Mouse (Mus musculus) heart, postnatal 0 days (tissue): ENCODE results near the gene Mocs1. TPM values are rescaled to one million over a fixed set of nuclear protein-coding genes. Genes with fewer than 3 reads are reported as not detected.

ENCODE experiments used
- ATAC-seq: fragments of 200-750 bp; cut with Nextera tagmentation; 2 replicates; pipeline ENCODE4 v1.8.0; 2017; ENCODE audit warnings: low read depth, moderate number of reproducible peaks, moderate library complexity; ENCODE audit not compliant: insufficient read depth
- DNase-seq: peaks from one replicate; pipeline ENCODE4 v3.0.0-alpha.2; 2016; ENCODE audit warnings: low spot score
- H3K27ac ChIP-seq: fragments of 300-500 bp; sonication (generic); 2 replicates; pipeline ENCODE4 v1.5.1; 2014; ENCODE audit warnings: low read depth, mild to moderate bottlenecking
- H3K27me3 ChIP-seq: fragments of 300-500 bp; sonication (generic); 2 replicates; pipeline ENCODE4 v1.6.1; 2014; ENCODE audit warnings: low read length, mixed read lengths; ENCODE audit not compliant: control insufficient read depth, insufficient read depth
- H3K36me3 ChIP-seq: fragments of 300-500 bp; sonication (generic); replicated peaks from 2 replicates; pipeline ENCODE4 v1.6.1; 2014; ENCODE audit warnings: low read length, mixed read lengths; ENCODE audit not compliant: control insufficient read depth, insufficient read depth
- H3K4me1 ChIP-seq: fragments of 300-500 bp; sonication (generic); 2 replicates; pipeline ENCODE4 v1.6.1; 2014; ENCODE audit warnings: antibody characterized with exemption; ENCODE audit not compliant: control insufficient read depth, insufficient read depth
- H3K4me2 ChIP-seq: fragments of 300-500 bp; sonication (generic); 2 replicates; pipeline ENCODE4 v1.6.1; 2014; ENCODE audit warnings: low read depth, mild to moderate bottlenecking, low read length, moderate library complexity
- H3K4me3 ChIP-seq: fragments of 300-500 bp; sonication (generic); 2 replicates; pipeline ENCODE4 v1.5.1; 2014; ENCODE audit warnings: low read depth, low read length
- H3K9ac ChIP-seq: fragments of 300-500 bp; sonication (generic); replicated peaks from 2 replicates; pipeline ENCODE4 v1.6.1; 2014; ENCODE audit warnings: low read depth, low read length, mixed read lengths
- H3K9me3 ChIP-seq: fragments of 300-500 bp; sonication (generic); replicated peaks from 2 replicates; pipeline ENCODE4 v1.6.1; 2016; ENCODE audit warnings: low read length; ENCODE audit not compliant: control insufficient read depth
- CTCF ChIP-seq: IDR thresholded peaks from 2 replicates; pipeline ENCODE4 v1.5.1; 2016; ENCODE audit warnings: antibody characterized with exemption, control low read depth, low read depth
- EP300 ChIP-seq: IDR thresholded peaks from 2 replicates; pipeline ENCODE4 v1.6.1; 2016; ENCODE audit warnings: antibody characterized with exemption, low read depth
- WGBS: fragments of 180-500 bp; shearing (Covaris S2); extraction: QIAGEN DNeasy Blood & Tissue Kit; methylation state at CpG from one replicate; pipeline ENCODE4 v1.1.7; 2014; 5-methylcytosine and 5-hydroxymethylcytosine counted together
- polyA plus RNA-seq: library from polyadenylated mRNA; unstranded; fragments of >200 nt; fragmentation: Nextera tagmentation; extraction: Ambion mirVana; gene quantifications from 2 replicates; pipeline ENCODE4 v1.2.1, GENCODE M21; 2015
- total RNA-seq: library from RNA; depleted of rRNA; stranded (reverse); fragments of >200 nt; gene quantifications from 2 replicates; pipeline ENCODE4 v1.2.3, GENCODE M21; 2014; ENCODE audit warnings: low replicate concordance

Mocs1 gene
- total and polyA plus RNA-seq, 2 experiments from 2014 or later = 2.8 to 13.1 TPM

DNA sequence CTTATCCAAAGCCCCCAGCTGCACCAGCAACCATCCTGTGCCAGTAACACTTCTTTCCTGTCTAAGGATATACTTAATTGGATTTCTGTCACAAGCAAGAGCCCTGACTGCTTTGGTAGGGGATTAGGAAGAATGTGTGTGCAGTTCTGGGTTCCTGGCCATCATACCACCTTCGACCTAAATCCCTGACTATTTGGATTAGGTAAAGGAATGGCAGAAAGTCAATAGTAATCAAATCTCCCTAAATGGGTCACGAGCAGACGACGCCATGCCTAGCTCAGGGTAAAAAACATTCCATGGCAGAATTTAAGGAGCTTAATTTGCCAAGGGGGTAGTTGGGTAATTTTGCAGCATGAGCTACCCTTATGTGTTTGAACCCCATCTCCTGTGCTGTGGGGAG is 28.6 kb upstream of the Mocs1 start:
- H3K9me3 ChIP-seq = no peaks in the 10 kb centered on the region
- WGBS = 73% methylated on average over 4 of the region's 4 CpGs
- DNase-seq = no peak
- no peaks in the 10 kb centered on the region for H3K4me1 ChIP-seq
- no peak overlapping the region for H3K27ac ChIP-seq
- TF ChIP-seq EP300 (no peak), CTCF (no peak)
- no peak overlapping the region for H3K4me2 ChIP-seq
- H3K4me3 ChIP-seq = no peak overlapping the region
- H3K9ac ChIP-seq = no peak overlapping the region
- no peak for ATAC-seq
- no peaks in the 10 kb centered on the region for H3K36me3 ChIP-seq
- H3K27me3 ChIP-seq = no peaks in the 10 kb centered on the region

DNA sequence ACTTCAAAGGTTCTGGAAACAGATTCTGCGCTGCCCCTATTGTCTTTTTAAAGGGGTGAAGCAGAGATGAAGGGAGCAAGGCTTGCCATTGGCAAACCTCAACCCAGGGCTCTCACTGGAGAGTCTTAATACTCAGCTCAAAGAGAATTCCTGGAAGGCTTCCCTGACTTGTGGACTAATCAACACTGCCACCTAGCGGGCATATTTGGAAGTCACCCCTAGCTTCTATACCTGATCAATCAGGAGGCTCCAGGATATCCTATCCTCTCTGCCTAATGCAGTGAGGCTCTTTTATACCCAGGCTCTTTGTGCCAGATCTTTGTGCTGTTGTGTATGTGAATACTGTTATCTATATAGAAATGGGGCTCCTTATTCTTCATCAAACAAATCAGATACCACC is 28.0 kb upstream of the Mocs1 start:
- Histone ChIP-seq H3K4me1 (no peaks in the 10 kb centered on the region), H3K9me3 (no peaks in the 10 kb centered on the region), H3K9ac (no peak overlapping the region), H3K4me3 (no peak overlapping the region), H3K36me3 (no peaks in the 10 kb centered on the region), H3K4me2 (no peak overlapping the region), H3K27me3 (no peaks in the 10 kb centered on the region), H3K27ac (no peak overlapping the region)
- ATAC-seq (0 out of 2 replicates have a peak, but pooled peaks have one; percentile 24), DNase-seq (peak; percentile 65)
- WGBS = 3% methylated on average over 2 of the region's 2 CpGs
- TF ChIP-seq CTCF = peak; percentile 80
- TF ChIP-seq EP300 = no peak

DNA sequence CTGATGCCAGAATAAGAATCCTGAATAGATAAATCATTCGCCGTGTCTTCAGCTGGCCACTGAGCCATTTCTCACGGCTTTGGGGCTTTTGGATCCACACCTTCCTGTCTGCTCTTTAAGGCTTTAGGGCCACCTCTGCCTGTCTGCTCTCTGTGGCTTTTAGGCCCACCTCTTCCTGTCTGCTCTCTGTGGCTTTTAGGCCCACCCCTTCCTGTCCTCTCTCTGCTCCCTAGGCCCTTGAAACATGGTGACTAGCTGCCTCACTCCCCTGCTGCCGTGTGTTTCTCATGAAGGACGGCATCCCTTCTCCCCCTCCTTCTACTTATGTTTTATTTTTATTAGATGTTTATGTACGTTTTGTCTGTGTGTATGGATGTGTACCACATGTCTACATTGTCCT is 25.0 kb upstream of the Mocs1 start:
- ATAC-seq (no peak), DNase-seq (no peak)
- Histone ChIP-seq H3K4me3 (no peak overlapping the region), H3K9ac (no peak overlapping the region), H3K27ac (no peak overlapping the region), H3K4me1 (no peaks in the 10 kb centered on the region), H3K9me3 (no peaks in the 10 kb centered on the region), H3K4me2 (no peak overlapping the region), H3K27me3 (no peaks in the 10 kb centered on the region), H3K36me3 (no peaks in the 10 kb centered on the region)
- 76% methylated on average over 6 of the region's 6 CpGs for WGBS
- TF ChIP-seq EP300 = no peak
- TF ChIP-seq CTCF = no peak

DNA sequence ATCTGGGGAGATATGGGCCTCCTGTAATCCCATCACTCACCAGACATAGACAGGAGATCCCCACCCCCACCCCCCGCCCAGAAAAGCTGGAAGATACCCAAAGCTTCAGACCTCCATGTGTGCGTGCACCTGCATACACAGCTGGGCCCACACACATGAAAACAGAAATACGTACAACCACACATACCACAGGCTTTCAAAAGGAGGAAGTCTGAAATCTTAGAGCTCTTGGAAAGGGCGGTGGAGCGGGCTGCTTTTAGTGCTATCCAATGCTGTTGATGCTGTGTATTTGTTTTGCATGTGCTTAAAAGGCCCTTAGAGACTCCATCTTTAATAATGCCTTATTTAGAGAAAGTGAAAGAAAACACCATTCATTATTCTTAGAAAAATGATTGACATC is 22.2 kb upstream of the Mocs1 start:
- Histone ChIP-seq H3K36me3 (no peaks in the 10 kb centered on the region), H3K27ac (no peak overlapping the region), H3K4me1 (no peaks in the 10 kb centered on the region), H3K4me3 (no peak overlapping the region), H3K4me2 (no peak overlapping the region), H3K27me3 (no peaks in the 10 kb centered on the region), H3K9ac (no peak overlapping the region), H3K9me3 (no peaks in the 10 kb centered on the region)
- 83% methylated on average over 5 of the region's 5 CpGs for WGBS
- no peak for DNase-seq
- no peak for ATAC-seq
- TF ChIP-seq CTCF = no peak
- TF ChIP-seq EP300 = no peak

- H3K4me1 ChIP-seq = no peaks in the 10 kb centered on the region
- DNase-seq (no peak), ATAC-seq (no peak)
- H3K4me2 ChIP-seq = no peak overlapping the region
- H3K9ac ChIP-seq = no peak overlapping the region
- no peaks in the 10 kb centered on the region for H3K9me3 ChIP-seq
- H3K36me3 ChIP-seq = no peaks in the 10 kb centered on the region
- H3K4me3 ChIP-seq = no peak overlapping the region
- H3K27me3 ChIP-seq = no peaks in the 10 kb centered on the region
- whole genome bisulfite sequencing = 77% methylated on average over 5 of the region's 5 CpGs
- TF ChIP-seq CTCF (no peak), EP300 (no peak)
- H3K27ac ChIP-seq = no peak overlapping the region
These were observed 15.2 kb upstream of the Mocs1 start for GRCm38 (mm10) chr17:49412974-49413373.

- H3K4me3 ChIP-seq = no peak overlapping the region
- H3K9ac ChIP-seq = no peak overlapping the region
- ATAC-seq = no peak
- 54% methylated on average over 3 of the region's 3 CpGs for WGBS
- no peaks in the 10 kb centered on the region for H3K27me3 ChIP-seq
- no peaks in the 10 kb centered on the region for H3K9me3 ChIP-seq
- DNase-seq = no peak
- no peak overlapping the region for H3K4me2 ChIP-seq
- H3K4me1 ChIP-seq = no peaks in the 10 kb centered on the region
- H3K36me3 ChIP-seq = no peaks in the 10 kb centered on the region
- H3K27ac ChIP-seq = no peak overlapping the region
- 0 out of 2 replicates have a peak, but pooled peaks have one; percentile 18 for TF ChIP-seq CTCF
- TF ChIP-seq EP300 = no peak
These were observed 14.6 kb upstream of the Mocs1 start for GRCm38 (mm10) chr17:49413554-49413953.
